Mouse (Mus musculus) MEL-GATA-1-ER (cell line): ENCODE data around the gene Pepd.
A peak's percentile ranks its signal among the peaks of the same experiment; 100 is the strongest.
"Not testable (repeated sequence)": the region's sequence is repeated elsewhere in the genome, so short reads cannot be mapped to it uniquely, and the experiment has no call there.

ENCODE experiments used
- DNase-seq: peaks from one replicate; pipeline ENCODE4 v3.0.0-alpha.2; 2012; ENCODE audit warnings: low read depth; ENCODE audit errors: extremely low read depth

Pepd gene

DNA sequence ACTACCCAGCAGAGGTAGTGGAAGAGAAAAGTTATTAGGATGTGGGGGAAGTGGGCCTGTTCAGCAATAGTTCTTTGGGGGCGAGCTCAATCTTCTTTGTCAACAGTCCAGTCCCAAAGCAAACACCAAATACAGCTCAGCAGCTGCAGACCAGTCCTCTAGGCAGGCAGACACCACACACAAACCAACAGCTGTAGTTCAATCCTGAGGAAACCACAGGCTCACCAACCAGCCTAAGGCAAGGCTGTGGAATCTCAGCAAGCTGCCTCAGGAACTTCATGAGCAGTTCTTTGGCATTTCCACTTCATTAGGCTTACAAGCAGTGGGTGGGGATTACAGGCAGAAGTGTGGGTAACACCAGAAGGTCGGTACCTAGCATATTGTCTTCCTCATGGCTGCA, 70.2 kb downstream of the Pepd start:
- DNase-seq = not testable (repeated sequence)

DNA sequence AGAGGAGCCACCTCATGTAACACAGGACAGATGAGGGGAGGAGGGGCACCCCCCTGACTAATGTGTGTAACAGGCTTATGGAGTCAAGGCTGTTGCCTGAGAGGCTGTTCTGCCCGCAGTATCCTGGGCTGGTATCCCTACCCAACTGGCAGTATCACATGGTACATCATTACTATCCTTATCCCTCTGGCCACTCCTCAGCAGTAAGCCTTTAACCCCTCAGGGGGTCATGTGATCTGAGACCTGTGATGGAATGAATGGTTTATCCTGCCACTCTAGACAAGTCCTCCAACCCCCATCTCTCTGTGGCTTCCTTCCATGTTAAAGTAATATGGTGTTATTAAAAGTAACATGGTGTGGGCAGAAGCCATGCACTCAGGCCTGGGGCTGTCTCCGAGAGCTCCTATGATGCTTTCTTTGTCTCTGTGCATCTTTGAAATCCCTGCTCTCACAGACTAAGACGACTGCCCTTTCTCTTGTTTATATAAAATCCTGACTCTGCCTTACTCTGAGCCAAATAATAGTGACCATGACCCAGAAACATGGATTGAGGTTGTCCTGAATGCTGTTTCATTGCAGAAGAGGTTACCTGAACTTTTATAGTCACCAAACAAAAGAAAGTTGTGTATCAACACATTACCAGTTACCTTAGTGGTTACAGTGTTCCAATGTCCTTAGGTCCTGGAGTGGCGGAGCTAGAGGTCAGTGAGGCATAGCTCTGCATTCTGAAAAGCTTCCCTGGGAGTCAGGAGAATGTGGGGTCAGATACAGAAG, 71.7 kb downstream of the Pepd start:
- no peak for DNase-seq

- DNase-seq = no peak
These were observed 72.5 kb downstream of the Pepd start for GRCm38 (mm10) chr7:34984526-34985133.

DNA sequence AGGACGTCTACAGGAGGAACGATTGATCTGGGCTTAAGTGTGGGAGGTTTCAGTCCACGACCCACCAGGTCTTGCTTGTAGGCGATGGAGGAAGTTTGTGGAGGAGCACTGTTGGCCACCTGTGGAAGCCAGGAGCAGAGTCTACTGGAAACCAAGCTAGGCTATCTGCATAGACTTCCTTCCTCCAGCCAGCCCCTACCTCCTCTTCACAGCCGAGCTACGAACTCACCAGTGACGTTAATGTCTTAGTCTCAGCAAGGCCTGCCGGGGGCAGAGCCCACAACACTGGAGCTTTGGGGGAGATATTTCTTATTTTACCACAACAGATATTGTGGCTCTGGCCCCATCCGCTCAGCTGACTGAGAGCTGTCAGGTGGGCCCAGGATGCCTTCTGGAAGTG, 73.0 kb downstream of the Pepd start:
- DNase-seq = peak; percentile 22

GRCm38 (mm10) chr7:34985646-34986045, 73.5 kb downstream of the Pepd start:
- peak; percentile 40 for DNase-seq

GRCm38 (mm10) chr7:34986575-34987150, 74.5 kb downstream of the Pepd start:
- DNase-seq = no peak

DNA sequence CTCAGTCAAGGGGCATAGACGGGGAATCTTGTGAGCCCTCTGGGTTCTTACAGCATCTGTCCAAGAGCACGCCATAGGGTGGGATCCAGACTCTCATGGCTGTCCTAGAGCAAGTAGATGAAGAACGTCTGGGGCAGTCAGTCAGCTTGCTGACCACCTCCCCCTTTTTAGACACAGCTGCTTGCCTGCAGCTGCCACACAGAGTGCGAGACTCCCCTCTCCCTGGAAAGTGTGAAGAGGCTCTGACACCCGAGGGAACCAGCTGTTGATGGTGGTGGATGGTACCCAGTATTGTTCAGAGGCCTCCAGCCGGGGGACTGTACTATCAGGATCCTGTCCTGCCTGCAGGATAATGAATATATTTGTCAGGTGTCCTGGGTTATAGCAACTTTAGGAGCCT, 75.1 kb downstream of the Pepd start:
- DNase-seq = no peak

GRCm38 (mm10) chr7:34988488-34988887, 76.3 kb downstream of the Pepd start:
- DNase-seq = no peak

- no peak for DNase-seq
These were observed 79.6 kb downstream of the Pepd start for GRCm38 (mm10) chr7:34991731-34992246.

GRCm38 (mm10) chr7:34992766-34993165, 80.6 kb downstream of the Pepd start:
- DNase-seq = no peak

DNA sequence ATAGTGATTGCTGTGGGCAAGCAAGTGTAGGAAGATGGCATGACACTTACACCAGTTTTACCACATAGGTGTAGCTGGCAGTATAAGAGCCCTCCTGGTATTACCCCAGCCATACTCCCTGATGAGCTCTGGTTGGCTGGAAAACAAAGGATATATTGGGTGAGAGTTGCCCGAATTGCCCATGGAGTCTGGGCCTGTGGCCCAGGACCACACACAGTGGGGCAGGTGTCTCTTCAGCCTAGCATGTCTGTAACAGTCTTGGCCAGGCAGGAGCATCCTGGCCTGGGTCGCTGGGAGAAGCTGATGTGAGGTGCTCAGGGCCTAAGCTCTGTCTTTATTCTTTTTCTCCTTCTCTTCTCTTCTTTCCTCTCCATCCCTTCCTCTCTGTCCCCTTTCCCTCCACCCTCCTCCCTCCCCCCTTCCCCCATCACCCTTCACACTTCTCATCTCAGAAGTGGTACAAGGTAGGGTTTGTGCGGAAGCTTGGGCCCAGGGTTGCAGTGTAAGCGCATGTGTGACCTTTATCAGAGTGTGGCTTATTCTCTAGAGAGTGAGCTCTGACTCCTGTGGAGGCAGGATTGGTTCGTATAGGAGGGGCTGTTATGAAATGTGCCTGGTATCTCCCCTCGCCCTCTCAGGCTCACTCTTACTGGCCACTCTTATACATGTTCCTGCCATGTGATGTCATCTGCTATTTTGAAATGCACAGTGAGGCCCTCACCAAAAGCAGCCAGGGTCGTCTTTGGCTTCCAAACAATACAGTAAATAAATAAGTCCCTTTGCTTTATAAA, 83.9 kb downstream of the Pepd start:
- DNase-seq = no peak

DNA sequence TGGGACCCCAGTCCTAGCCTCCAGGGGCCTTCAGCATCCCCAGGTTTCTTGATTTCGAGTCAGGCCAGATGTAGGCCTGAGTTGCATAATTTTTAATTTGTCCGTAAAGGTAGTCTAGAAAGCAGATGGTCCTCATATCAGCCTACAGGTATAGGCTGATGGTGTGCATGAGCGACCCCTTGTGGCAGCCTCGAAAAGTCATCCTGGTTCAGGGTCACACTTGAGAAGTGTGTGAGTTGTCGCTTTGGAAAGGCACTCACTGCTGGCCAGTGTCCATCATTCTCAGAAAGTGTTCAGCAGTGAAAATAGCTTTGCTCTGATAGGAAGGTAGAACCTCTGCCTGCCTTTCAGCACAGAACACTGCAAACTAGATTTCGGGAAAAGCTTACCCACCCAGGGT, 88.7 kb downstream of the Pepd start:
- DNase-seq = peak; percentile 11

DNA sequence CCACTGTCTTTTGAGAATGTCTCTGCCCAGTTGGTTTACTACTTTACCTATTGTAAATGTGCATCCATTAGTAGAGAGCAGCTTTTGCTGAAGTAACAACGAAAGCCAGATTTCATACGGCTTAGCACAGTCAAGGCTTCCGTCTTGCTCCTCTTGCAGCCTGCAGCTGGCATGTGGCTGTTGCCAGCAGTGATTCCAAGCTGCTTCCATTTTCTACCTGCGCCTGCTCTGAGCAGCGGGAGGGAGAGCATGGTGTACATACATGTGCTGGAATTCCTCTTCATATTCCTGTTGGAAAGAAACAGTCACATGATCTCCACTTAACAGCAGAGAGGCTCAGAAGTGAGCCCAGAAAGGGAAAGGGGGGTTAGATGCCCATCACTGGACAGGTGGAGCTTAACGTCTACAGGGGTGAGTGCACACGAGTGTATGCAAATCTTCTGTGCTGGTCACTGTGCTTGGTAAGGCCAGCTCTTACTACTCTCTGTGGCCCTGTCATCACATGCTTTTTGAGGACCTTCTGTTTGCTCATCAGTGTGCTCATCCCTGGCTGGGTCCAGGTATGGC, 91.1 kb downstream of the Pepd start:
- DNase-seq = no peak

- no peak for DNase-seq
These were observed 94.5 kb downstream of the Pepd start for GRCm38 (mm10) chr7:35006661-35007060.

- no peak for DNase-seq
These were observed 101.0 kb downstream of the Pepd start for GRCm38 (mm10) chr7:35013228-35013627.

DNA sequence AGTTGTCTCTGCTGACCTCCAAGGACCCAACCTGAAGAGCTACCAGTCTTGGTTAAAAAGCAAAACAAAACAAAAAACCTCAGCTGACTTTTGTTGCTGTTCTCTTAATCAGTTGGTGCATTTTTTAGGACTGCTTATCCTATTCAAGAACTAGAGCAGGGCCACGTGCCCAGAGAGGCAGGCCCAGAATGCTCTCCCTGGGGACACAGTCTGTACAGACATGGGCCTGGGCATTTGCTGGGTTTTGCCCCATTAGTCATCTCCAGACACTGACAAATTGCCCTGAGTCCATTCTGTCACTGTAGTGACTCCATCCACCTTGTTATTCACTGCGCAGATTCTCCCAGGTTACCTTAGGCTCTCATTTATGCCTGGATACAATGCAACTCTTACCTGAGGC, 103.1 kb downstream of the Pepd start:
- no peak for DNase-seq

- no peak for DNase-seq
These were observed 109.2 kb downstream of the Pepd start for GRCm38 (mm10) chr7:35021365-35021764.

DNA sequence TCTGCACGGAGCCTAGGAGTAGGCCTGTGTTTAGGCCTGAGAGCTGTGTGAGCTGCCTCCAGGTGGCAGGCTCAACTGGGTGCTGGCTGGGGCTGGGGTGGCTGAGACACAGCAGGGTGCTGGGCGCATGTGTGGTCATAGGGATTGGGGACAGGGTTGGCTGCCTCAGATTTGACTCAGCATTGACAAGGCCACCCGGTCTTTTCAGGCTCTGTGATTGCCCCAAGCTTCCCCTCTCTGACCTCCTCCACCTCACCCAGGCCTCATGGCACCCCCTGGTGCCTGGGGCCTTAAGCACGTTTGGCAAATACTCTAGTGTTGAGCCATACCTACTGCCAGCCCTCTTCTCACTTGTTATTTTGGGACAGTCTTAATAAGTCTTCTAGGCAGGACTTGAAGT, 111.1 kb downstream of the Pepd start:
- DNase-seq = no peak

DNA sequence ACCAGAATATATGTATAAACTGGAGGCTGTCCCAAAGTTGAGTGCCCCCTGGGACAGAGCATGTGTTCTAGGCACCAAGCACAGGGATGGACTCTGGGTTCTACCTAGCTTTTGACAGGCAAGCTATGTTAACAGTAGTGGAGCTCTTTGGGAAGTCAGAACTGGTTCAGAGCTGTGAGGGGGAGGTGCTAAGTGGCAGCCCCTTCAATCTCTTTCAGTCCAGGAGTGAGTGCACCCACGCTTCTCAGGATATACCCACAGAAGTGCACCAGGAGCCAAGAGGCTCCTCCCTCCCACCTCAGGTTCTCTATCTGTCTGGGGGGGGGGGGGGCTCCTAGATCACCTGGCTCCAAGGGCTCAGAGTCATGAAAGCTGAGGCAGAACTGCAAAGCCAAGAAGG, 112.2 kb downstream of the Pepd start:
- no peak for DNase-seq

DNA sequence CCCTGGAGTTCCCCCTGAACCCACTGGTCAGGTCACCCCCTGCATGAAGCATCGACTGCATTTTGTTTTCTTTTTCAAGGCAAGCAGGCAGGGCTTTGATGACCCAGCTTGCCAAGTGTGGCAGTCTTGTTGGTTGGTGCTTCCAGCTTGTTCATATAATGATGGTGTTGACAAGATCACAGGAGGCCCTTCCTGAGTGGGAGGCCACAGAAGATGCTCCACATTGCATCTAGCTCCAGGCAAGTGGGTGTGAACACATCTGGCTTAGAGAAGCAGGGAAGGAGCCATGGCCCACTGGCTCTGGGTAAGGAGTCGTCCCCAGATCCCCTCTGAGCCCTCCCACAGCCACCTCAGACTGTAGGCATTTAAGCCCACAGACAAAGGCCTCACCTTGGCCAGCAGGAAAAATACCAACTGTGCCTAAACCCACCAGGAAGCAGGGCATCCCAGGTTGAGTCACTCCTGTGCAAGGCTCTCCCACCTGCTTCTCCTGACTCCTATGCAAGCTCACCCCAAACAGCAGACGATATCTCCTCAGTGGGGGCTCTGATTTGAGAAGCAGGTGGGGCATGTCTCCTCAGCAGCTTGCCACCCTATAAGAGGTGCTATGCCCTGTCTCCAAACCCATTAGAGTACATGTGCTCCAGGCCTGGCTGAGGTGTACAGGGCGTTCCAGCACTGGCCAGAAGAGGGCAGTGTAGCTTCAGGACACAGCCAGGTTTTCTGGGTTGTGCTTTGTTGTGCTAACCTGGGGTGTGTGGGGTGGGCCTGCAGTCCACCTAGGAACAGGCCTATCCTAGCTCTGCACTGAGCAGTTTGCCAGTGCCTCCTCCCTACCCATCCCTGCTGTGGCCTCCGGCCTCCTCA, 113.5 kb downstream of the Pepd start:
- peak; percentile 19 for DNase-seq

GRCm38 (mm10) chr7:35026276-35026630, 114.1 kb downstream of the Pepd start:
- DNase-seq = no peak
